Mouse (Mus musculus): ENCODE results near the gene Got1. TPM values are rescaled to one million over a fixed set of nuclear protein-coding genes. Genes with fewer than 3 reads are reported as not detected.
A peak's percentile ranks its signal among the peaks of the same experiment; 100 is the strongest.

The Got1 gene
- total RNA-seq, 2 experiments from 2014 or later, result 394 to 432 TPM

GRCm38 (mm10) chr19:43487429-43487828 is 37.0 kb downstream of the Got1 start:
- peak; percentile 51 for DNase-seq (ENCODE audit: low spot score)

GRCm38 (mm10) chr19:43480512-43480911 is 43.9 kb downstream of the Got1 start:
- DNase-seq (ENCODE audit: low spot score), result no peak

- DNase-seq (ENCODE audit: low spot score), result no peak
Measured at GRCm38 (mm10) chr19:43479431-43479830, 45.0 kb downstream of the Got1 start.

GRCm38 (mm10) chr19:43478891-43479290 is 45.5 kb downstream of the Got1 start:
- DNase-seq (ENCODE audit: low spot score), result peak; percentile 52

- no peak for DNase-seq (ENCODE audit: low spot score)
Measured at GRCm38 (mm10) chr19:43477436-43477835, 47.0 kb downstream of the Got1 start.

- no peak for DNase-seq (ENCODE audit: low spot score)
Measured at GRCm38 (mm10) chr19:43476063-43476462, 48.3 kb downstream of the Got1 start.

GRCm38 (mm10) chr19:43475642-43476041 is 48.8 kb downstream of the Got1 start:
- no peak for DNase-seq (ENCODE audit: low spot score)

DNA sequence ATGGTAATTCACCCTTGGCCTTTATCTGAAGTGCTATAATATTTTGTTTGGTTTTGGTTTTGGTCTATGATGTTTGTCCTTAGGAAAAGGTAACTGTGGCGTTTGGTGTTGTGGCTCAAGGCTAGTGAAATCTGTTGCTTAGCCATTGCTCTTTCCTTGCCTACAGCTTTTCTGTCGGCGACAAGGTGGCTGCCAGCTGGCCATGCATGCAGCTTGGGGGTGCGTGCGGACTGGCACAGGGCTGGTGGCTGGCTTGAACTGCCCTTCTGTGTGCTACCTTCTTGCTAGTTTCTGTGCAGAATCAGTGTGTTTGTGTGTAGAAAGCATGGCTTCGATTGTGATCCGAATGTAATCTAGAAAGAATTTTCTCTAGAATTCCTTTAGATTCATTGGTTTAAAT is 51.6 kb downstream of the Got1 start:
- DNase-seq (ENCODE audit: low spot score), result no peak

GRCm38 (mm10) chr19:43472331-43472730 is 52.1 kb downstream of the Got1 start:
- no peak for DNase-seq (ENCODE audit: low spot score)

DNA sequence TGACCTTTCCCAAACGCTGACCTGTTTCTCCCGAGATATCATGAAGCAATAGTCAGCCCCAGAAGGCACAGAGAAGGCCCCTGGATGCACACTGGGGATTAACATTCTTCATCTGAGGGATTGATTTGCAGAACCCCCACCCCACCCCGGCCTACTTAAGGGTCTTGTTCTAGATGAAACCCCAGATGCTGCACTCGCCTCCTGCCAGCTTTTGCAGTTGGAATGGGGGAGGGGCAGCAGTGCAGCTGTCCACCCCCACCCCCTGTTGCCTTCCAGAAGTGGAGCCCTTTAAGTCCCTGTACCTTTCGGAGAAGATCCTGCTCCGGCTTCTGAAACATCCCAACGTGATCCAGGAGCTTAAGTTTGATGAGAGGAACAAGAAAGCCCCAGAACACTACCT is 55.1 kb downstream of the Got1 start:
- DNase-seq (ENCODE audit: low spot score), result no peak

GRCm38 (mm10) chr19:43467927-43468685 is 56.3 kb downstream of the Got1 start:
- DNase-seq (ENCODE audit: low spot score), result no peak

GRCm38 (mm10) chr19:43465601-43466255 is 58.7 kb downstream of the Got1 start:
- no peak for DNase-seq (ENCODE audit: low spot score)

GRCm38 (mm10) chr19:43465076-43465475 is 59.3 kb downstream of the Got1 start:
- DNase-seq (ENCODE audit: low spot score), result no peak

GRCm38 (mm10) chr19:43464294-43464687 is 60.1 kb downstream of the Got1 start:
- no peak for DNase-seq (ENCODE audit: low spot score)

DNA sequence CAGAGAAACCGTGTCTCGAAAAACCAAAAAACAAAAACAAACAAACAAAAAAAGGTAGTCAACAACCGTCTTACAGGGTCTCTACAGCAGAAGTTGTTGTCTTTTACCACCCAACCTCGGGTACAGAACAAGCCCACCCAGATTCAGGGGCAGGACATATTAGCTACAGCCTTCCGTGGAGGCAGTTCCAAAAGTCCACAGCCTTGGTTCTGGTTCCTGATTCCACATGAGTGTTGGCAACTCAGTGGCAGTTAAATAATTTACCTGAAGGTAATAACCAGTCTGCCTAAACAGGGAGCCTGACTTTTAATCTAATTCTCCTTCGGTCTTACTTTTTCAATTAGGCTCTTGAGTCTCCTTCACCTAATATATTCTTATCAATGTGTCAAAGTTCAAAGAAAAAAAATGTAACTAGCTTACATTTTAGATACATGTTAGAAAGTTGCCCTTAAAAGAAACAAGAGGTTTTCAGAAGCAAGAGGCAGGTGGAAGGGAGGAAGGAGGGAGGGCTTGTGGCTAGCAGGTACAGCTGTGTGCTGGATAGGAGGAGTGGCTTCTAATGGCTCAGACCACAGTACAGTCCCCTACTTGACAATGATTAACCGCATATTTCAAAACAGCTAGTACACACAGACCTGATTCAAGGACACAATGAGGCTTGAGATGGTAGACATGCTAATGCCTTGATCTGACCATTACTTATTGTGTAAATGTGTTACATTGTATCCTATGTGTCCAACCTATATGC is 60.7 kb downstream of the Got1 start:
- no peak for DNase-seq (ENCODE audit: low spot score)

DNA sequence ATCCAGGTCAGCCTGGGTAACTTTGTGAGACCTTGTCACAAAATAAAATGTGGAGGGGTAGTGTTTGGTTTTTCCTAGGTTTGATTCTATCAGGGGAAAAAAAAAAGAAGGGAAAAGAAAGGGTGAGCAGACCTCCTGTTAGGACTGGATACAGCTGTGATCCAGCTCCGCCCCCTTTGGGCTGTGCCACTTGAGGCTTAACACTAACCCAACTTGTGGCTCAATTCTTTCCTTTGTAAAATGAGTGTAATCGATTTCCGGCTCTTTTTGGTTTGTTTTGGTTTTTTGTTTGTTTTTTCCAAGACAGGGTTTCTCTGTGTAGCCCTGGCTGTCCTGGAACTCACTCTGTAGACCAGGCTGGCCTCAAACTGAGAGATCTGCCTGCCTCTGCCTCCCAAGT is 62.3 kb downstream of the Got1 start:
- no peak for DNase-seq (ENCODE audit: low spot score)

DNA sequence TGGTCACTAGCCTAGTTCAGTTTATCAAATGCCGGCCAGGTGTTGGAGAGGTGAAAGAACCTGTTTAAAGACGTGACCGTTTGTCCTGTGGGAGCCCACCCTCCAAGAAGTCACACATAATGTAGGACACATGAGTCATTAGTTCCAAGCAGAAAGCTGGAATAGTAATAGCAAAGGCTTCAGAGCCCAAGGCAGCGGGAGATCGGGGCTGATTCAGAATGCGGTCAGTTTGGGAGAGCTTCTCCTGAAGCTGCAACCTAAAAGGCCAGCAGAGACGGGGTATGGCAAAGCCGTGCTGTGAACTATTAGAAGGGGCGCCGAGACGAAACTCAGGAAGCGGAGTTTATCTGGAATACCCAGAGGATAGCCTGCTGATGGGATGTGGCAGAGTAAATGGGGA is 63.9 kb downstream of the Got1 start:
- no peak for DNase-seq (ENCODE audit: low spot score)

DNA sequence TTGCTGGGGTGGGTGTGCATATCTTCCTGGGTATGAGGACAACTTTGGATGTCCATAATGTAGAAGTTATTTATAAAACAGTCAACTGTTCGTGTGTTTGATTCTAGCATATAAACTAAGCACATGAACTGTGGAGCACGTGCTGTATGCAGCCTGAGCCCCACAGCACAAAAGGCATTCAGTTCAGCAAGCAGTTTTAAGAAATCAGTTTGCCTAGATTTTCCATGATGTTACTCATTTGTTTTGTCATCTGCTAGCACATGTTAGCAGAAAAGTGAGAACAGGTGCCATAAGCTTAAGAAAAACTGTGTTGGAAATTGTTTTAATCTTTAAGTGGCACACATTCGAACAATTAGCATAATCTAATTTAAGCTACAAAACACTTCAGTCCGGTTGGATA is 64.5 kb downstream of the Got1 start:
- no peak for DNase-seq (ENCODE audit: low spot score)

- no peak for DNase-seq (ENCODE audit: low spot score)
Measured at GRCm38 (mm10) chr19:43453025-43453424, 71.4 kb downstream of the Got1 start.

- DNase-seq (ENCODE audit: low spot score), result no peak
Measured at GRCm38 (mm10) chr19:43452176-43452575, 72.2 kb downstream of the Got1 start.

- no peak for DNase-seq (ENCODE audit: low spot score)
Measured at GRCm38 (mm10) chr19:43451563-43451962, 72.8 kb downstream of the Got1 start.

Data from gastrocnemius, adult 18-20 months (tissue).